Mouse (Mus musculus) spleen, postnatal 14 days (tissue): ENCODE measurements around the gene Wipf2.
A peak's percentile ranks its signal among the peaks of the same experiment; 100 is the strongest.
"Not testable (repeated sequence)": the region's sequence is repeated elsewhere in the genome, so short reads cannot be mapped to it uniquely, and the experiment has no call there.

Experiments used
- DNase-seq, 2 experiments: peaks; one replicate each; pipeline ENCODE4 v3.0.0; 2021 to 2022; ENCODE audit warnings: low spot score in 2 of 2

Gene Wipf2

GRCm38 (mm10) chr11:98907437-98908173 is 44.2 kb downstream of the Wipf2 start, which contains the start of gene Cdc6:
Cdc6 (plus strand) TSS chr11:98907801.
- DNase-seq, result peak; percentile 91 to 93

GRCm38 (mm10) chr11:98909654-98910053 is 46.2 kb downstream of the Wipf2 start:
- DNase-seq, result peak; percentile 60 to 69

DNA sequence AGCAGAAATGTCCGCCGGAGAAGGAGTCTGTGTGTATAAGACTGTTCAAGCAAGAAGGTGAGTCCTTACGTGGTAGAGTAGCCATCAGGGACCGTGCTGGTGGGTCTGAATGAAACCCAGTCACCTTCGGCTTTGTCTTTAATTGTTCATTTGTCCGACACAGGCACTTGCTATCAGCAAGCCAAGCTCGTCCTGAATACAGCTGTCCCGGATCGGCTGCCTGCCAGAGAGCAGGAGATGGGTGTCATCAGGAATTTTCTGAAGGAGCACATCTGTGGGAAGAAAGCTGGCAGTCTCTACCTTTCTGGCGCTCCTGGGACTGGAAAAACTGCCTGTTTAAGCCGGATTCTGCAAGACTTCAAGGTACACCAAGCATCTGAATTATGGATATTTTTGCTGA is 47.0 kb downstream of the Wipf2 start:
- DNase-seq, result no peak

DNA sequence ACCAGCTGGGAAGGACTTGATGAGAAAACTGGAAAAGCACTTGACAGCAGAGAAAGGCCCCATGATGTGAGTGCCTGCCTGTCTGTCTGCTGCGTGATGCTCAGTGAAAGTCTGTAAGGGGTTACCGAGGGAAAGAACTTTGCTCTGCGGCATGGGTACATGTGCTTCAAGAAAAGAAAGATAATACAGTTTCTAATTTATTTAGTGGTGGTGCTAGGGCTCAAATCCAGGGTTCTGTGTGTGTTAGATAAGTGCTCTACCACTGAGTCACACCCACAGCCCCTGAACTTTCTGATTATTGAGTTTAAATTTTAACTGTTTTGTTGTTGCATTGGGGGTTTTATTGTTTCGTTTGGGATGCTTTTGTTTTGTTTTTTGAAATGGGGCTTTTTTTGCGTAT is 48.1 kb downstream of the Wipf2 start:
- no peak for DNase-seq

DNA sequence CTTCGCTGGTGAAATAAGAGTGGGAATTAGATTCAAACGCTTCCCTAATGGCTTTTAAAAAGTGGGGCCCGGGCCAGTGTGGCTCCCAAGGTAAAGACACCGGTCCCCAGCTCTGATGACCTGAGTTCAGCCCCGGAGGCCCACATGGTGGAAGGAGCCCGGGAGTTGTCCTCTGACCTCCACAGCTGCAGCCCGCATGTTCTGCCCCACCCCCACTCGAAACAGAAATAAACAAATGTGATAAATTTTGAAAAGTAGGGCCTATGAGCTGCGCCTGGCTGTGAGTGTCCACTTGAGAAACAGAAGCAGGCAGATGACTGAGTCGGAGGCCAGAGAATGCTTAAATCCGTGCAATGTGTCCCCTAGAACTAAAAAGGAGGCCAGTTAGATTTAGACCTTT is 50.8 kb downstream of the Wipf2 start:
- no peak for DNase-seq

DNA sequence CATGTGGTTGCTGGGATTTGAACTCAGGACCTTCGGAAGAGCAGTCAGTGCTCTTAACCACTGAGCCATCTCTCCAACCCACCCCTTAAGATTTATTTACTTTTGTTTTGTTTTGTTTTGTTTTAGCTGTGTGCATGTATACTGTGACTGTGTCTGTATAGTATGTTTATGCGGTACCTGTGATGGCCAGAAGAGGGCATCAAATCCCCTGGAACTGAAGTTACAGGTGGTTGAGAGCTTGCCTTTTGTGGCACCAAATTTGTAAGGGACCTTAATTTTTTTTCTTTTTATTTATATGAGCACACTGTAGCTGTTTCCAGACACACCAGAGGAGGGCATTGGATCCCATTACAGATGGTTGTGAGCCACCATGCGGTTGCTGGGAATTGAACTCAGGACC is 52.9 kb downstream of the Wipf2 start:
- DNase-seq, result not testable (repeated sequence)

- no peak for DNase-seq
Observed at GRCm38 (mm10) chr11:98917428-98918005, 54.1 kb downstream of the Wipf2 start.

GRCm38 (mm10) chr11:98918231-98918630 is 54.8 kb downstream of the Wipf2 start:
- DNase-seq, result no peak

DNA sequence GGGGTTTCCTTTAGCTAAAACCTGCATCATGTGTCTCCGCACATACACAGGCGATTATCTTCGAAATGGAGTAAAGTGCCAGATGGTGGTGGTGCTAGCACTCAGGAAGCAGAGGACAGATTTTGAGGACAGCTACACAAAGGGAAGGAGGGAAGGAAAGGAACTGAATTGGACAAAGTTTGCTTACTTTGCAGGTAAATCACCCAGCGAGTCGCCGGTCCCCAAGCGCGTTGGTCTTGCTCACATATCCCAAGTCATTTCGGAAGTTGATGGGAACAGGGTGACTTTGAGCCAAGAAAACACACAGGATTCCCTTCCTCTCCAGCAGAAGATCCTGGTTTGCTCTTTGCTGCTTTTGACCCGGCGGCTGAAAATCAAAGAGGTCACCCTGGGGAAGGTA is 55.6 kb downstream of the Wipf2 start:
- no peak for DNase-seq

DNA sequence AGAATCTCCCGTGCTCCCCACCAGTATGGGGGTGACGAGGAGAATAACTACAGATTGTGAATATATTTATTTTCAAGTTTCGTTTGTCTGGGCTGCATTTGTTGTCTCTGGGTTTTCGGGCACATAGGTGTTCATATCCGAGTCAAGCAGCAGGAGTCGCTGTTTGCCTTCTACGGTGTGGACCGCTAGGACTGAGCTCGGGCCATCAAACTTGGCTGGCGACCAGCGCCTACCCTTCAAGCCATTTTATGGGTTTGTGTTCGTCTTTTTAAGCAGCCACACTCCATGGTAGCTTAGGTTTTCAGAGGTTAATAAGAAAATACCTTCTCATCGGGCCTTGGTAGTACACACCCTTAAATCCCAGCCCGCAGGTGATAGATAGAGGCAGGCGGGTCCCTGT is 58.4 kb downstream of the Wipf2 start:
- not testable (repeated sequence) for DNase-seq

DNA sequence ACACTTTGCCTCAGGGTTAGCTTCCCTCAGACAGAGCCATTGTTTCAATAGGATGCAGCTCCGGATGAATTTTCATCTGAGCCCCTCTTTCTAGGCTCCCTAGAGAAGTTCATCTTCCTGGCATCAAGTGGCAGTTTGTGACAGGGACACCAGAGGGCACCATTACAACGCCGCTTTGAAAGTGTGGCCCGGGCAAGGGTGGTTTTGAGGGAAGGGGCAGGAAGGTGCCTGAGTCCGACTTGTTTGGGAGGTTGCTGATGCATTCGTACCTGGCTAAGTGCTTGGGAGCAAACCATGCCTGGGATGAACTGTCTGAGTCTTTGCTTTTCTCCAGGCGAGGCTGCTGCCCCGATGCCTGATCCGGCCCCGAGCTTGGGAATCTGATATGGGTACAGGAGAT is 58.9 kb downstream of the Wipf2 start:
- DNase-seq, result not testable (repeated sequence)

- DNase-seq, result not testable (repeated sequence)
Observed at GRCm38 (mm10) chr11:98922851-98923711, 59.6 kb downstream of the Wipf2 start.

DNA sequence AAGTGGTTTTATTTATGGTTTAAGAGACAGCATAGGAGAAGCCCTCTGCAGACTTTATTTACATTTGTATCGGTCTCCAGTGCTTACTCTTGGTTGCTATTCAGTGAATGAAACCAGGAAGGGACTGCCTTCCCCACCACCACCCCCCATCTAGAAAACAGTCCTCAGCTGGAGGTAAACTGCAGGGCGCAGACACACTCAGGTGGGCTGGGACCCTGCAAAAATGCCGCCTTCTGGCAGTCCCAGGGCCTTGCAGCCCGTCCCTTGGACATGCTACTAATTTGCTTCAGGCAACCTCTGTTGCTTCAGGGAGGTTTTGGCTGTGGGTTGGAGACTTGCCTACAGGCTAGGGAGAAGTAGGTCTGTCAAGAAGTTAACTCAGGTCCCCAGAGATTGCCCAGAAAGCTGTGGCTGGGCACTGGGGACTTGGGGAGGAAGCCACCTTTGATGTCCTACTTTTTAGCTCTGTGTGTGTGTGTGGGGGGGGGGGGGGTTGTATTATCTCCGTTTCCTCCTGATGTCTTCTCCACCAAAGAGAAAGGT is 61.3 kb downstream of the Wipf2 start:
- DNase-seq, result no peak

GRCm38 (mm10) chr11:98925265-98925721 is 61.9 kb downstream of the Wipf2 start:
- no peak for DNase-seq

DNA sequence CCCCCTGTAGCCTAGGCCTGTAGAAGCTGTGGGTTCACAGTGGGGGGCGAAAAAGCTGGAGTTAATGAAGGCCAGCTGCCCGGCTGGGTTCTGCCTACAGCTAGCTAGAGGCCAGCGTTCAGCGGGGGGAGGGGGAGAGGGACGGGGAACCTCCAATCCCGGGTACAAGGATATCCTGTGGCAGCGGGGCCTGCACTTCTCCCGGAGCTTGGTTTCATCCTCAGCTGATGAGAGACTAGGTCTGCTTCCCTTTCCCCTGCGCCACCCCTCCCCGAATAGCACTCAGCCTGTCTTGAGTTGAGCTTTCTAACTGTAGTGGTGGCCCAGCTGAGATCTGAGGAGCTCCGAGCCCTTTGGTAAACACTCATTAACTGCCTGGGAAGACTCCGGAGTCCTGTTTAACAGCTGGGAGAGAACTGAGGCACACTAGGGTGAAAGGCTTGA is 62.5 kb downstream of the Wipf2 start:
- no peak for DNase-seq

DNA sequence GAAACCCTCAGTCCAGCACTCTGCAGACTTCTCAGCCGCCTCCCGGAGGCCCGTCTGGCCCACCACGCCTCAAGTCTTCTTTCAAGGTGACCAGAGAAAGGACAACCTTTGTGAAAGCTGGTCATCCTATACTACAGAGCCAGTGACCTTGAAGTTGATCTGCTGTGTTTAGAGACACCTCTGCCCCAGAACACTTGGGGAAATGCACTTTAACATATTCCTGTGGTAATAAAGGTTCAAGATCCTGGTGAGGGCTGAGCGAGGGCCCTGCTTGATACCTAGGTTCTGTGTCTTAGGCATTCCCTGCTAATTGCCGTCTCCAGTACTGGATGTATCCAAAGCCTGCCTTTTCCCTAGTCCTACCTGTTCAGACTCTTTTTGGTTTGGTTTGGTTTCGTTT is 63.1 kb downstream of the Wipf2 start:
- no peak for DNase-seq

DNA sequence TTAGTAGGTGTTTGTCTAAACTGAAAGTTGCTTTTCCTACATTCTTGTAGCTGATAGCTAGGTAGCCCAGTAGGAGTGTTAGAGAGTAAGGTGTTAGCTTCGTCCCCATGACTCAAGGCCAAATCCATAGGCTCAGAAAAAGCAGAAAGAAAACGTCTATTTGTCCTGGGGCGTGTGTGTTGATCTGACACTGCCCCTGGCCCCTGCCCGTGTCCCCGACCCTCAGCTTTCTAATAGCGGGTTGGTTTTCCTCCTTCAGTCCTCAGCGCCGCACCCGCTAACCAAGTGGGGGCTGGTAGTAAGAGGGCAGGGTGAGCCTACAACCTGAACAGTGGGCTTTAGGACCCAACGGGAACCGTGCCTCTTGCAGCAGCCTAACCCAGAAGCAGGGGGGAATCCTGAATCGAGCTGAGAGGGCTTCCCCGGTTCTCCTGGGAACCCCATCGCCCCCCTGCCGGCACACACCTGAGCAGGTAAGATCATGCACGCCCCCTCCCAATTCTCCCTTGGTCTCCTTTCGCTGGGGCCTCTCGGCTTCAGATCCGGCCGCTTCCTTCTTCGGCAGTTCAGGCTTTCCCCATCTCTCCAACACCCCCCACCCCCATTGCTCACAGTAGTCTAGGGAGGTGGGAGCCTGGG is 64.1 kb downstream of the Wipf2 start, which contains the start of gene Rara:
Rara (plus strand) TSS at position 381 of the 639 bp plus-strand sequence.
- no peak for DNase-seq

GRCm38 (mm10) chr11:98928186-98928893 is 64.9 kb downstream of the Wipf2 start:
- no peak for DNase-seq

GRCm38 (mm10) chr11:98929503-98929902 is 66.1 kb downstream of the Wipf2 start:
- no peak for DNase-seq

DNA sequence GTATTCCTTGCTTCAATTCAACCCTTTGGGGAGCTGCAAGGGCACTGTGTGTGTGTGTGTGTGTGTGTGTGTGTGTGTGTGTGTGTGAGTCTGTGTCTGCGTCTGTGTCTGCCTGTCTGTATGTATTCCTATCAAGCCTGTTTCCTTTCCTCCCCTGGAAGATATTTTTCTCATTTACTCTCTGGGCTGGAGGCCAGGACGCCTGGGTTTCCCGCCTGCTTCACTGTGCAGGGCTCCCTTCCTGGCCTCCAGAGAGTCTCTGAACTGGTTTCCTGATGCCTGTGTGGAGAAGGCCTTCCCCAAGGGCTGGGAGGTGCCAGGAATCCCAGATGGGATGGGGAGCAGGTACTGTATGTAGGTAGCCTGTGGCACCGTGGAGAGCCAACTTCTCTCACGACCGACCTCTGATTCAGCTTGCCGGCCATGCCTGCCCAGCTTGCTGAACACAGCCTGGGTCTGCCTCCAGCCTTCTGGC is 66.7 kb downstream of the Wipf2 start:
- DNase-seq, result no peak
